Mouse (Mus musculus): ENCODE results near the gene Dennd1c. TPM values are rescaled to one million over a fixed set of nuclear protein-coding genes. Genes with fewer than 3 reads are reported as not detected.
"Not testable (repeated sequence)": the region's sequence is repeated elsewhere in the genome, so short reads cannot be mapped to it uniquely, and the experiment has no call there.

Dennd1c gene
- polyA plus RNA-seq, 1 experiment from 2014 or later = 2.2 TPM

- peak; percentile 97 for DNase-seq (ENCODE audit: low spot score)
- peaks cover 52% of the 10 kb centered on the region for H3K27me3 ChIP-seq (ENCODE audit: insufficient read depth, poor library complexity, severe bottlenecking)
- H3K9me3 ChIP-seq = no peaks in the 10 kb centered on the region
- peaks cover 35% of the 10 kb centered on the region for H3K4me1 ChIP-seq
- WGBS = under 1% methylated on average over 44 of the region's 44 CpGs
- peak overlapping the region; percentile 88 for H3K4me3 ChIP-seq
- peak overlapping the region; percentile 88 for H3K27ac ChIP-seq
- H3K36me3 ChIP-seq = peaks cover 11% of the 10 kb centered on the region
Measured at GRCm38 (mm10) chr17:57060231-57060801, 18.0 kb downstream of the Dennd1c start.

DNA sequence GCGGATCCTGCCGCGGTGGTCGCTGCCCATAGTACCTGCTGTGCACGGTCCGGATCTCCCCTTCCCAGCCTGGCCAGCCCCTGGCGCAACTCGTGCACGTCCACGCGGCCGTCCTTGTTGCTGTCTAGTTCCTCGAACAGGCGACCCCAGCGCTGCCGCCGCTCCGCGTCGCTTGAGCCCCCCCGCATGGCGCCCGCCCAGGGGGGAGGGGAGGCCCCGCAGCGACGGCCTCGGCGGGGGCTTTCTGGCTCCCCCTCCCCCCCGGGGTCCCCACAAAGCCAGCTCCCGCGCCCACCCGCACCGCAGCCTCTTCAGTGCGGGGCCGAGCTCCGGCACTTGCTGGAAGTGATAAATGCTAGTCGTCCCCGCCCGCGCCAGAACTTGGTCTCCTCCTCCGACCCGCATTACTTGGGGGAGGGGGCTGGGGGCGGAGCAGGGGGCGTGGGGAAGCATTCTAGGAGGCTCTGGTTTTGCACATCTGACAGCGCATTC lies 18.8 kb downstream of the Dennd1c start, which contains the start of gene Slc25a23:
Gene Slc25a23, minus strand, starts transcription at position 378 of the 492 bp plus-strand sequence.
- H3K27me3 ChIP-seq (ENCODE audit: insufficient read depth, poor library complexity, severe bottlenecking) = peaks cover 44% of the 10 kb centered on the region
- H3K9me3 ChIP-seq = no peaks in the 10 kb centered on the region
- H3K4me1 ChIP-seq = peaks cover 35% of the 10 kb centered on the region
- under 1% methylated on average over 33 of the region's 45 CpGs for WGBS
- peak within 1 kb of the TSS; percentile 88 for H3K4me3 ChIP-seq
- peak within 1 kb of the TSS; percentile 88 for H3K27ac ChIP-seq
- peak; percentile 93 for DNase-seq (ENCODE audit: low spot score)
- H3K36me3 ChIP-seq = peaks cover 18% of the 10 kb centered on the region

DNA sequence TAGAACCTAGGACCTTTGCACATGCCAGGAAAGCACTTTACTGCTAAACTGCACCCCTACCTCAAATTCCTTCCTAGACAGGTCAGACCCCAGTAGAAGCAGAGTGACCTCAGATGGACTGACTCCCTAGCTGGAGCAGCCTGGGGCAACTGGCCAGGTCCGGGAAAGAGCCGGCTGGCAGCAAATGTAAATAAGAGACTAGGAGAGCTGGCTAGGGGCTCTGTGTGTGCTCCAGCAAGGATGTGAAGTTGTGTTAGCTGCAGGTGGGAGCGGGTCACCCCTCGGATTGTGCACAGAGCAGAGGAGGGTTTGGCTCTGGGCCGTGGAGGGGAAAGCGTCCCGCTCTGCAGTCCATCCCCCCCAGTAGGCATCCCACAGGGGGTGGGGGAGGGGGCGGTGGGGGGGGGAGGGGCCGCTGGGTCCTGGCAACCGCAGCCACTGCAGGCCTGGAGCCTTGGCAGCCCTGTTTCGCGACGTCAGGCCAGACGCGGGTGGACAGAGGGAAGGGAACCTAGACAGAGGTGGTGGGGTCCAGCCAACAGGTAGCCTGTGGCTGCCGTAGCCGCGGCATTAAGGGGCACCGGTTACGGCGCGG lies 19.3 kb downstream of the Dennd1c start, which contains the start of gene Crb3:
Gene Crb3, plus strand, starts transcription at position 215 of the 595 bp plus-strand sequence.
- Histone ChIP-seq H3K36me3 (peaks cover 21% of the 10 kb centered on the region), H3K4me1 (peaks cover 35% of the 10 kb centered on the region), H3K27me3 (ENCODE audit: insufficient read depth, poor library complexity, severe bottlenecking) (peaks cover 39% of the 10 kb centered on the region), H3K27ac (peak within 1 kb of the TSS; percentile 88), H3K9me3 (no peaks in the 10 kb centered on the region), H3K4me3 (peak within 1 kb of the TSS; percentile 88)
- WGBS = 1% methylated on average over 20 of the region's 22 CpGs
- DNase-seq (ENCODE audit: low spot score) = no peak

DNA sequence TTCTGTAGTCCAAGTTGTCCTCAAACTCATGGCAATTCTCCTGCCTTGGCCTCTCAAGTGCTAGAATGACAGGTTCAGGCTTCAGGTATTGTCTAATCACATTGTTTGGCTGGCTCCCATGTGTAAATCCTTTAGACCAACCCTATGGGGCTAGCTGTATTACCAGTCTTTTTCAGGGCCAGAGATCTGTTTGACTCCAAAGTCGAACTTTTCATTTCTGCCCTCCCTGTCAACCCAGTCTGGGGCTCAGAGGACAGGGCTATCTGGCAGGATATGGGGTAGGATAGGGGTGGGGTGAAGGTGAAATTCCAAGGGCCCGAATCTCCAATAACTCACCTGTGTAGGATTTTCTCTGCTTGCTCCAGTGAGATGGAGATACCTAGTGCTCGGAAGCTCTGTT lies 22.1 kb downstream of the Dennd1c start:
- Histone ChIP-seq H3K27me3 (ENCODE audit: insufficient read depth, poor library complexity, severe bottlenecking) (peaks cover 13% of the 10 kb centered on the region), H3K36me3 (peaks cover 44% of the 10 kb centered on the region), H3K9me3 (no peaks in the 10 kb centered on the region), H3K4me1 (peaks cover 25% of the 10 kb centered on the region), H3K27ac (no peak overlapping the region), H3K4me3 (no peak overlapping the region)
- 76% methylated on average over 3 of the region's 3 CpGs for WGBS
- DNase-seq (ENCODE audit: low spot score) = no peak

DNA sequence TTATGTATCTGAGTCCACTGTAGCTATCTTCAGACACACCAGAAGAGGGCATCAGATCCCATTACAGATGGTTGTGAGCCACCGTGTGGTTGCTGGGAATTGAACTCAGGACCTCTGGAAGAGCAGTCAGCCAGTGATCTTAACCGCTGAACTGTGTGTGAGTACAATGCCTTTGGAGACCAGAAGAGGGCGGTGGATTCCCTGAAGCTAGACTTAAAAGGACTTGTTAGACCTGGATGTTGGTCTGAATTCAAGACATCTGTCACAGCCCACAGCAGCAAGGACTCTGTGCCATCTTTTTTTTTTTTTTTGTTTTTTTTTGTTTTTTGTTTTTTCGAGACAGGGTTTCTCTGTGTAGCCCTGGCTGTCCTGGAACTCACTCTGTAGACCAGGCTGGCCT lies 26.6 kb downstream of the Dennd1c start:
- 73% methylated on average over 4 of the region's 4 CpGs for whole genome bisulfite sequencing

DNA sequence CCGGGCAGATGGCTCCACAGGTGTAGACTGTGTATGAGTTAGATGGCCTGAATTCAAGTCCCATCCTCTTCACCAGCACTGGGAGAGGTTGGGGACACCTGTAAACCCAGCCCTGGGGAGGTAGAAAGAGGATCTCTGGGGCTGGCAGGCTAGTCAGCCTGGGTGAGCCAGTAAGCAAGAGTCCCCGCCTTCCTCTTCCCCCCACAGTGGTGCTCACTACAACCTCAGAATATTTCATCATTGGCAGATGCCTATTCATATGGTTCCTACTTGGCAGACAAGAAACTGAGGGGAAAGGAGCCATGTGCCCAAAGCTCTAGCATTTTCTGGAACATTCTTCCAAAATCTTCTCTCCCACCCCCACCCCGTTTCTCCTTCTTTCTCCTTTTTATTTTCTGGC lies 29.5 kb downstream of the Dennd1c start:
- WGBS = 88% methylated on average over 3 of the region's 3 CpGs
- no peaks in the 10 kb centered on the region for H3K27me3 ChIP-seq (ENCODE audit: insufficient read depth, poor library complexity, severe bottlenecking)
- H3K4me1 ChIP-seq = peaks cover 3% of the 10 kb centered on the region; the same call in 1 of the 2 replicates
- no peak for DNase-seq (ENCODE audit: low spot score)
- peaks cover 35% of the 10 kb centered on the region for H3K36me3 ChIP-seq
- no peaks in the 10 kb centered on the region for H3K9me3 ChIP-seq
- no peak overlapping the region for H3K27ac ChIP-seq
- no peak overlapping the region for H3K4me3 ChIP-seq

More for the DNA sequence above, 26.6 kb downstream of the Dennd1c start:
- H3K27ac ChIP-seq; H3K4me3 ChIP-seq; H3K27me3 ChIP-seq (ENCODE audit: insufficient read depth, poor library complexity, severe bottlenecking); H3K4me1 ChIP-seq; H3K9me3 ChIP-seq; DNase-seq (ENCODE audit: low spot score): not testable (repeated sequence)
- peaks cover 47% of the 10 kb centered on the region for H3K36me3 ChIP-seq

DNA sequence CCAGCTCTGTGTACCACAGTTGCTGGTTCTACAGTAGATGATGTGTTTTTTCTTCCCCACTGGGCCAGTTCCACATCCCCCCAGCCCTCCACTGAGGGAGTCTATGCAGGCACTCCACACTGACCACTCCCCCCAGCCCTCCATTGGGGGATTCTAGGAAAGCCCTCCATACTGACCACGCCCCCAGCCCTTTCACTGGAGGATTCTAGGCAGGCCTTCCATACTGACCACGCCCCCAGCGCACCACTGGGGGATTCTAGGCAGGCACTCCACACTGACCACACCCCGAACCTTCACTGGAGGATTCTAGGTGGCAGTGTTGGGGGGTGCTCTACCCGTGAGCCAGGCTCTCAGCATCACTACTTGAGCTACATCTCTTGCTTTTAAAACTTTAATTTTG lies 30.9 kb downstream of the Dennd1c start:
- H3K27me3 ChIP-seq (ENCODE audit: insufficient read depth, poor library complexity, severe bottlenecking) = no peaks in the 10 kb centered on the region
- H3K36me3 ChIP-seq = peaks cover 21% of the 10 kb centered on the region
- H3K4me1 ChIP-seq = peaks cover 8% of the 10 kb centered on the region
- no peak for DNase-seq (ENCODE audit: low spot score)
- H3K9me3 ChIP-seq = no peaks in the 10 kb centered on the region
- H3K4me3 ChIP-seq = no peak overlapping the region
- 24% methylated on average over 5 of the region's 5 CpGs for WGBS
- no peak overlapping the region for H3K27ac ChIP-seq

DNA sequence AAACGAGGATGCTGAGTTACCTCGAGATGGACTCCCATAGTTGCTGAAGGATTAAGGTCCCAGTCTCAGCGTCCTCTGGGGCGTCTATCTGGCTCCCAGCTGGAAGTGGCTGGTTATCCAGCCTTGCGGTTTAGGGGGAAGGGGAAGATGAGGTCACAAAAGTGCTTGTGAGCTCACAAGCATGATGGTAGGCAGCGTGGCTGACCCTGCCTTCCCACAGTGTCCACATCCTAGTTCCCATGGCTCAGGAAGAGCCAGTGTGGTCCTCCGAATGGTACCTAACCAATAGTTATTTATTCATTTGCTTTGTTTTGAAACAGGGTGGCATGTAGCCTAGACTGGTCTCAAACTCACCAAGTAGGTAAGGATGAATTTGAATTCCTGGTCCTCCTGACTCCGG lies 36.8 kb downstream of the Dennd1c start, which contains the start of gene Slc25a41:
Gene Slc25a41, minus strand, starts transcription at position 101 of the 400 bp plus-strand sequence.
- H3K27me3 ChIP-seq (ENCODE audit: insufficient read depth, poor library complexity, severe bottlenecking) = peaks cover 29% of the 10 kb centered on the region
- WGBS = 62% methylated on average over 8 of the region's 8 CpGs
- H3K27ac ChIP-seq = no peak within 1 kb of the TSS
- peaks cover 11% of the 10 kb centered on the region for H3K4me1 ChIP-seq
- H3K9me3 ChIP-seq = no peaks in the 10 kb centered on the region
- H3K4me3 ChIP-seq = no peak within 1 kb of the TSS
- DNase-seq (ENCODE audit: low spot score) = no peak
- H3K36me3 ChIP-seq = 0 out of 2 replicates have a peak, but pooled peaks cover 6% of the 10 kb centered on the region

GRCm38 (mm10) chr17:57038978-57039377 lies 39.3 kb downstream of the Dennd1c start:
- Histone ChIP-seq H3K4me1 (peaks cover 11% of the 10 kb centered on the region), H3K36me3 (no peaks in the 10 kb centered on the region), H3K27ac (no peak overlapping the region), H3K4me3 (no peak overlapping the region), H3K27me3 (ENCODE audit: insufficient read depth, poor library complexity, severe bottlenecking) (peaks cover 29% of the 10 kb centered on the region), H3K9me3 (no peaks in the 10 kb centered on the region)
- 31% methylated on average over 8 of the region's 8 CpGs for WGBS
- no peak for DNase-seq (ENCODE audit: low spot score)

DNA sequence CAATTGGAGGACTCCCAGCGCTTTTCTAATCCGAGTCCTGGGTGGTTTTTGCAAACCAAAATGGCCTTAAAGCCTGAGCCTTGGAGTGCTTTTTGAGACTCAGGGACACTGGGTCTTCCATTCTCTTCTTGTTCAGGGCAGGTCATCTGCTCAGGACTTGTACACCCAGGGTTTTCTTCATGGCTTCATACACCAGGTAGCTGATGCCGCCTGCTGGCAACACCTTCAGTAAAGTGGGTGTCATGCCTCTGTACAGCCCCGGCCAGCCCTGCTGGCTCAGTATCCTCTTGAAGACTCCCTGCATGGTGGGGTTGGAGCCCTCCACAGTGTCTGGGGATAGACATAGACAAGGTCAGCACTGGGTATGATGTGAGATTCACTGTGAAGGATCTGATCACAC lies 45.5 kb downstream of the Dennd1c start:
- H3K27me3 ChIP-seq (ENCODE audit: insufficient read depth, poor library complexity, severe bottlenecking) = peaks cover 13% of the 10 kb centered on the region
- H3K27ac ChIP-seq = 0 out of 2 replicates have a peak overlapping the region, but pooled peaks have one; percentile 91
- DNase-seq (ENCODE audit: low spot score) = no peak
- H3K4me3 ChIP-seq = peak overlapping the region; percentile 92; the same call in 1 of the 2 replicates
- no peaks in the 10 kb centered on the region for H3K9me3 ChIP-seq
- peaks cover 18% of the 10 kb centered on the region for H3K4me1 ChIP-seq
- peaks cover 15% of the 10 kb centered on the region for H3K36me3 ChIP-seq
- WGBS = 88% methylated on average over 4 of the region's 4 CpGs

DNA sequence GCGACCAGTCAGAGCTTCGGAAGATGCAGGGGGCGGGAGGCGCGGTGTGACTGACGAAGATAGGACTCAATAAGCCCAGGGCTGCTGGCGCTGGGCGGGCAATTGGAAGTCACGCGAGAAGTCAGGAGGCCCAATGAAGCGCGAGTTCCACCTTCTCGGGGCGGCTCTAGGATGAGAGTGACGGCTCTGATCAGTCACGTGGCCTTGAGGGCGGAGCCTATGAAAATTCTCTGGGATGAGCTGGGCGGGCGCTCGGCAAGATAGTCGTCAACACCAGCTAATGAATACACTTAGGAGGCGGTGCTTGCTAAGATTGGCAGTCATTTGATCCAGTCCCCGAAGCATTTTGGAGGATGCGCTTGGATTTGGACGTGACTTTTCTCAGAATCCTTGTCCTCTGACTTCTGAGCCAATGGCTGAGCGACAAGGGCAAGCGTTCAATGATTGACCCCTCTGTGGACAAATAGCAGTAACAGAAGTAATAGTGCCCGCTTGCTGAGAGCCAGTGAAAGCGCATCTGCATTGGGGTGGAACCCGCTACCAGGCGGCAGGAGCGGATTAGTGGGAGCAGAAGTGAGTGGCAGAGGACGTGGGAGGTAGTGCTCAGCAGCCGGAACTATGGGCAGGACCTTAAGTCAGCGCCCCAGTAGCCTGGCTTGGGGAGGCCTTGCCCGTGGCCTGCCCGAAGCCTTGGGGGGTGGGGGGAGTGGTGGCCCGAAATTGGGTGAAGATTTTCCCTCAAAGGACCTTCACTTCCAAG lies 46.5 kb downstream of the Dennd1c start:
- under 1% methylated on average over 38 of the region's 38 CpGs for WGBS
- Histone ChIP-seq H3K27me3 (ENCODE audit: insufficient read depth, poor library complexity, severe bottlenecking) (peaks cover 3% of the 10 kb centered on the region; the same call in 1 of the 2 replicates), H3K27ac (peak overlapping the region; percentile 98), H3K9me3 (no peaks in the 10 kb centered on the region), H3K4me3 (peak overlapping the region; percentile 92), H3K36me3 (peaks cover 25% of the 10 kb centered on the region), H3K4me1 (peaks cover 18% of the 10 kb centered on the region)
- peak; percentile 100 for DNase-seq (ENCODE audit: low spot score)

GRCm38 (mm10) chr17:57030931-57031660 lies 47.2 kb downstream of the Dennd1c start, which contains the start of gene Khsrp:
TSS of gene Khsrp (minus strand) at chr17:57031522.
- peaks cover 33% of the 10 kb centered on the region for H3K36me3 ChIP-seq
- H3K9me3 ChIP-seq = no peaks in the 10 kb centered on the region
- H3K27me3 ChIP-seq (ENCODE audit: insufficient read depth, poor library complexity, severe bottlenecking) = no peaks in the 10 kb centered on the region
- H3K4me1 ChIP-seq = peaks cover 18% of the 10 kb centered on the region
- peak within 1 kb of the TSS; percentile 98 for H3K27ac ChIP-seq
- DNase-seq (ENCODE audit: low spot score) = no peak
- peak within 1 kb of the TSS; percentile 92 for H3K4me3 ChIP-seq
- under 1% methylated on average over 97 of the region's 99 CpGs for WGBS
